Mouse (Mus musculus) cerebellum, adult 2 months (tissue): ENCODE results near the gene Gm20604.

ENCODE experiments used
- CTCF ChIP-seq: fragments of 200-500 bp; IDR thresholded peaks from 2 replicates; pipeline ENCODE4 v1.5.1; 2011; ENCODE audit warnings: low read depth, mild to moderate bottlenecking, control low read depth, low read length, moderate library complexity, borderline replicate concordance; ENCODE audit not compliant: insufficient read depth
- POLR2A ChIP-seq: fragments of 200-500 bp; IDR thresholded peaks from 2 replicates; pipeline ENCODE4 v1.6.1; 2011; ENCODE audit warnings: low read length, control low read depth, borderline replicate concordance; ENCODE audit not compliant: insufficient read depth

DNA sequence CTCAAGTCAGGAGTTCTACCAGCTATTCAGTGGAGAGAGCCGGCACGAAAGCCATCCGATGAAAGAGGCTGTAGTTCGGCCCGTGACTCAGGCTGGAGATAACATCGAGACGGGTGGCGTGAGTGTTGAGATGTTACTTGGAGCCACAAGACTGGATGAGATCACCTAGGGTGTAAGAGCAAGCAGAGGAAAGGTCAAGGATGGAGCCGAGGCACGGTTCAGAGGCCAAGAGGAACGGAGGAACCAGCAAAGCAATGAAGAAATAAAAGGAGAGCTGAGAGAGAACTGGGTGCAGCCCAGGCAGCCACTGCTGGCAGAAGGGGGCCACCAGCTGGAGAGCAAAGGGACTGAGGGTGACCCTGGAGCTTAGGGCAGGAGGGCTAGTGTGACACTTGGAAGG is 50.3 kb downstream of the Gm20604 start:
- no peak for TF ChIP-seq POLR2A
- TF ChIP-seq CTCF, result no peak
